Mouse (Mus musculus) ES-Bruce4 (cell line): ENCODE data around the gene Olfr308. TPM values are rescaled to one million over a fixed set of nuclear protein-coding genes. Genes with fewer than 3 reads are reported as not detected.

Experiments used
- H3K27ac ChIP-seq: 2 replicates; pipeline ENCODE4 v1.5.1; 2012; ENCODE audit warnings: low read length, inconsistent platforms; ENCODE audit not compliant: insufficient read depth
- H3K27me3 ChIP-seq: 2 replicates; pipeline ENCODE4 v1.6.1; 2012; ENCODE audit warnings: mild to moderate bottlenecking, low read length, inconsistent platforms; ENCODE audit not compliant: control insufficient read depth, poor library complexity, insufficient read depth, severe bottlenecking
- H3K36me3 ChIP-seq: 2 replicates; pipeline ENCODE4 v1.6.1; 2012; ENCODE audit warnings: inconsistent platforms, mild to moderate bottlenecking, low read length, moderate library complexity; ENCODE audit not compliant: control insufficient read depth, poor library complexity, insufficient read depth, severe bottlenecking
- H3K4me1 ChIP-seq: one replicate; pipeline ENCODE4 v1.8.1; 2011; ENCODE audit warnings: low read length; ENCODE audit not compliant: control insufficient read depth, insufficient read depth
- H3K4me3 ChIP-seq: 2 replicates; pipeline ENCODE4 v1.5.1; 2011; ENCODE audit warnings: low read depth, mild to moderate bottlenecking, low read length
- H3K9ac ChIP-seq: 2 replicates; pipeline ENCODE4 v1.6.1; 2012; ENCODE audit warnings: low read depth, mild to moderate bottlenecking, inconsistent platforms; ENCODE audit not compliant: poor library complexity, severe bottlenecking
- H3K9me3 ChIP-seq: replicated peaks from 2 replicates; pipeline ENCODE4 v1.6.1; 2012; ENCODE audit warnings: mild to moderate bottlenecking, low read length, inconsistent platforms; ENCODE audit not compliant: control insufficient read depth, poor library complexity, insufficient read depth, severe bottlenecking
- CTCF ChIP-seq: IDR thresholded peaks from one replicate; pipeline ENCODE4 v1.8.1; 2011; ENCODE audit warnings: low read depth, low read length
- EP300 ChIP-seq: IDR thresholded peaks from 2 replicates; pipeline ENCODE4 v1.6.1; 2011; ENCODE audit warnings: low read depth, low read length; ENCODE audit not compliant: insufficient read depth
- POLR2A ChIP-seq: IDR thresholded peaks from one replicate; pipeline ENCODE4 v1.8.1; 2011; ENCODE audit warnings: low read length; ENCODE audit not compliant: insufficient read depth
- polyA plus RNA-seq: library from polyadenylated mRNA; stranded (reverse); fragments of >200 nt; gene quantifications from 2 replicates; pipeline ENCODE4 v1.2.4, GENCODE M21; 2011; ENCODE audit warnings: low read depth; ENCODE audit not compliant: missing spikeins, insufficient read depth, insufficient read length

Olfr308 gene
- polyA plus RNA-seq, 1 experiment = not detected

GRCm38 (mm10) chr7:86321323-86321722 lies 4.1 kb downstream of the Olfr308 start:
- Histone ChIP-seq H3K4me3 (no peak overlapping the region), H3K27ac (no peak overlapping the region), H3K9ac (no peak overlapping the region), H3K9me3 (no peaks in the 10 kb centered on the region), H3K36me3 (no peaks in the 10 kb centered on the region), H3K27me3 (no peaks in the 10 kb centered on the region), H3K4me1 (no peaks in the 10 kb centered on the region)
- TF ChIP-seq CTCF (no peak), POLR2A (no peak), EP300 (no peak)

DNA sequence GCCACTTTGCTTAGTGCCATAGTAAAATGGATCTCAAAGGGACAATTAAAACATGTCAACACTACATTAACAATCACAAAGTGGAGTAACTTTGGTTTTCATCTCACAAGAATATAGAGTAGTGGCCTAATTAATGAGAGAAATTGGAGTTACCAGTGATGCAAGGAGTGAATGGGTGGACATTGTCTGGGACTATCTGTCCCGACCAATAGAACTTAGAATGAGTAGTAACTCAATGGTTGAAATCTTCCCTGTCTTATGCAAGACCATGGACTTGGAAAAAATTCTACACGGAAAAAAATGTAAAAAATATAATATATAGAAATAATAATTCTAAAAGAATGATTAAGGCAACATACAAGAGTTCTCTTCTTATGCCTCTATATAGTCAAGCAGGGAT lies 11.8 kb downstream of the Olfr308 start, which contains the start of gene Olfr309:
TSS of gene Olfr309 (minus strand) at position 101 of the 400 bp plus-strand sequence.
- no peaks in the 10 kb centered on the region for H3K27me3 ChIP-seq
- no peak within 1 kb of the TSS for H3K9ac ChIP-seq
- H3K4me1 ChIP-seq = no peaks in the 10 kb centered on the region
- no peaks in the 10 kb centered on the region for H3K9me3 ChIP-seq
- no peak within 1 kb of the TSS for H3K4me3 ChIP-seq
- no peak for TF ChIP-seq CTCF
- no peak for TF ChIP-seq POLR2A
- TF ChIP-seq EP300 = no peak
- H3K36me3 ChIP-seq = no peaks in the 10 kb centered on the region
- H3K27ac ChIP-seq = no peak within 1 kb of the TSS

GRCm38 (mm10) chr7:86277072-86277471 lies 48.4 kb downstream of the Olfr308 start, which contains the start of gene Olfr310:
TSS of gene Olfr310 (minus strand) at chr7:86277172.
- Histone ChIP-seq H3K9me3 (no peaks in the 10 kb centered on the region), H3K9ac (no peak within 1 kb of the TSS), H3K4me1 (no peaks in the 10 kb centered on the region), H3K36me3 (no peaks in the 10 kb centered on the region), H3K4me3 (no peak within 1 kb of the TSS), H3K27me3 (no peaks in the 10 kb centered on the region), H3K27ac (no peak within 1 kb of the TSS)
- TF ChIP-seq POLR2A (no peak), EP300 (no peak), CTCF (no peak)

Other genes with a start within 250 kb of the Olfr308 start
- not detected in 2 replicates for gene Vmn2r75, start 153.9 kb downstream of the Olfr308 start, polyA plus RNA-seq
- gene Vmn2r76, start 79.3 kb downstream of the Olfr308 start, polyA plus RNA-seq = 0.14 and 0.34 TPM in 2 replicates
- not detected in 2 replicates for gene Olfr310, start 48.5 kb downstream of the Olfr308 start, polyA plus RNA-seq
- gene Olfr309, start 11.9 kb downstream of the Olfr308 start, polyA plus RNA-seq = not detected in 2 replicates
- gene Olfr307, start 12.0 kb upstream of the Olfr308 start, polyA plus RNA-seq = 0.23 TPM in 1 of 2 replicates, not detected in the other
- not detected in 2 replicates for gene Olfr305, start 41.3 kb upstream of the Olfr308 start, polyA plus RNA-seq
- gene Olfr304, start 61.0 kb upstream of the Olfr308 start, polyA plus RNA-seq = not detected in 2 replicates
- not detected in 2 replicates for gene Olfr303, start 72.2 kb upstream of the Olfr308 start, polyA plus RNA-seq
- gene Olfr301, start 78.2 kb upstream of the Olfr308 start, polyA plus RNA-seq = not detected in 2 replicates
- gene Olfr299, start 134.3 kb upstream of the Olfr308 start, polyA plus RNA-seq = not detected in 2 replicates
- gene Olfr298, start 166.9 kb upstream of the Olfr308 start, polyA plus RNA-seq = not detected in 2 replicates
- not detected in 2 replicates for gene Olfr297, start 194.3 kb upstream of the Olfr308 start, polyA plus RNA-seq